Mouse (Mus musculus): Measurements from ENCODE around the gene Aldh2.
"Not testable (repeated sequence)": the region's sequence is repeated elsewhere in the genome, so short reads cannot be mapped to it uniquely, and the experiment has no call there.

The Aldh2 gene

DNA sequence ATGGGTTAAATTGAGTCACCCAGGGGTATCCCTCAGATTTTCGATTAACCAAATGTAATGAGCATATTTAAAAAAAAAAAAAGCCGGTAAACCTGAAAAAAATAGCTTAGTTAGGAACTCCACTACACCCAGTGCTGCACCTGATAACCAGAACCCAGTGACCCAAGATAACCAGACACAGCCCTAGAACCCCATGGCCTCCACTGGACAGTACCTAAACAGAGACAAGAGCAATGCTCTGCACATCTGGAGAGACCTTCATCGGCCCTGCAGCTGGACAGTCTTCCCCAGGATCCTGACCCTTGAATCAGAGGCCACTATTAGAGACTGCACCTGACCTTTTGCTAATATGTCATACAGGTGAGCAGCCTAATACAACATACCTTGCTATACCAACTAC lies 46.5 kb downstream of the Aldh2 start:
- no peak for DNase-seq (ENCODE audit: low spot score)

DNA sequence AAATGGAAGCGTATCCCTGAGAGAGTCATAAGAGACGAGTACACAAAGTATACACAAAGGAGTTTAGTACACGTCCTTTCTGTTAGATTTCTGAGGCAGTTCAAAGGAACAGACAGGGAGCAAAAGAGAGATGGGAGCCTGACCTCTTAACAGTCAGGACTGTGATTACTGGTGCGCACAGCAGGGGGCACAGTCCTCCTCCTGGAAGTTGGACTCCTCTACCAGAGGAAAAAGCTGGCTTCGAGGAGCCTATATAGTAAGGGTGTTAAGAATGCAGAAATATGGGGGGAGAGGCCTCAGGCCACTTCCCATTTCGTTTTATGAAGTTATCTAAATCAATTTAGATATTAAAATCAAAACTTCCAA lies 47.1 kb downstream of the Aldh2 start:
- peak; percentile 73 for DNase-seq (ENCODE audit: low spot score)

GRCm38 (mm10) chr5:121545793-121546529 lies 47.7 kb downstream of the Aldh2 start, which contains the start of gene Mapkapk5:
Gene Mapkapk5 (minus strand): TSS chr5:121545905.
- peak; percentile 97 for DNase-seq (ENCODE audit: low spot score)

DNA sequence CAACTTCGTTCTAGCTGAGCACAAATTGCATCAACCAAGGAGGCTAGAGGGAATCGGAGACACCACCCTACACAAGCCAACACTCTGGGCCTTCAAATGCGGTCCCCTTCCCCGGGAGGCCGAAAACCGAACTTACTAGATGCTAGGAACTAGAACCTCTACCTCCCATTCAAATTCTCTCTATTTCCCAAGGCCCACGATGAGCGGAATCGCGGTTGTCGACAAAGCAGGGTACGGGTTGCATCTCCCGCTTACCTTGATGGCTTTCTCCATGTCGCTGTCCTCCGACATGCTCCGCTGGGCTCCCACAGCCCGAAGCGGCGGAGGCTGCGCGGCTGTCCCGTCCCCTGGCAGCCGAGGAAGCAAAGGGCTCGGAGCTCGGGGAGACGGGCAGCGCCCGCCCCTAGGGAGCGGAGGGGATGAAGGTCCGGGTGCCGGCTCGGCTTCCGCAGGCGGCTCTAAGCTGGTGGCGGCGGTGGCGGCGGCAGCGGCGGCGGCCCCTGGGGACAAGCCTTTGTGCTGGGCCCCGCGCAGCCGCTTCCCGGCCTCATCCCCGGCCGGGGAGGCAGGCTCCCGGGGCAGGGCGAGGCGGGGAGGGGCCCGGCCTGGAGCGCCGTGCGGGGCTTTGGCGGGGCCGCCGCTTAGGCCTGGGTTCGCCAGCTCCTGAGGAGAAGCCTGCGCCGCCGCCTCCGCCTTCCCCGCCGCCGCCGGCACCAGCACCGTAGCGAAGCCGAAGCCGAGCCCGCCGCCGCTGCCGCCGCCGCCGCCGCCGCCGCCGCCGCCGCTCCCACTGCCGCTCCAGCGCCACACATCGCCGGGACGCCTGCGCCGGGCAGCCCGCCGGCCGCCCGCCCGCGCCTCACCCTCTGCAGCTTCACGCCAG lies 48.5 kb downstream of the Aldh2 start, which contains the start of the genes Adam1a and Gm42878:
TSS of gene Adam1a (minus strand) at position 573 of the 883 bp plus-strand sequence.
TSS of gene Gm42878 (minus strand) at position 573 of the 883 bp plus-strand sequence.
- no peak for DNase-seq (ENCODE audit: low spot score)

DNA sequence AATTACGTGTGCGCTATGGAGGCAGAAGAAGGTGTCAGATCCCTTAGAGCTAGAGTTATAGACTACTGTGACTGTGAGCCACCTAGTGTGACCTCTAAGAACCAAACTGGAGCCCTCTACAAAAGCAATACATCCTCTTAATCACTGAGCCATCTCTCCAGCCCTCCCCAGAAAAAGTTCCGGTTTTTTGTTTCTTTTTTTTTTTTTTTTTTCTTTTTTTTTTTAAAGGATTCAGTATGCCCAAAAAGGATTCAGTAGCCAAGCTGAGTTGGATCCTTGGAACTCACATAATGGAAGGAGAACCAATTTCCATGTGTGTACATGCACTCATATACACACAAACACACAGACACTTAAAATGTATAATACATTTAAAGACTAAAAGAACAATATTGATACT lies 50.3 kb downstream of the Aldh2 start:
- no peak for DNase-seq (ENCODE audit: low spot score)

- DNase-seq (ENCODE audit: low spot score): no peak
Observed at GRCm38 (mm10) chr5:121541235-121541634, 52.4 kb downstream of the Aldh2 start.

- DNase-seq (ENCODE audit: low spot score): no peak
Observed at GRCm38 (mm10) chr5:121540066-121540465, 53.6 kb downstream of the Aldh2 start.

DNA sequence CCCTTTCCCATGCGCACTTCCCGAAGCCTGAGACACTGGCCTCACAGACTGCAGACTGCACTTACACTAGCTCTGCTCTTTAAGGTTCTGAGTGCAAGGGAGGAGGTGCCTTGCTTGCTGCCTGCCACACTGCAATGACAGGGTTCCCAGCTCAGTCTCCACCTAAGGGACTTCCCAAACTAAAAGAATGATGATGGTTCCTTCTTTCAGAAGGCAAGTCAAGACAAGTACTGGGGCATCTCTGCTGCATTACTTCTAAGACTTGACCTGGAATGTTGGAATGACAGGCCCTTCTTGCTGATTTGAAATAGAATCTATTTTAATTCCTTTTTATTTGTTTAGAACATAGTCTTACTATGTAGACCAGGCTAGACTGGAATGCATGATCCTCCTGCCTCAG lies 56.0 kb downstream of the Aldh2 start:
- DNase-seq (ENCODE audit: low spot score): no peak

DNA sequence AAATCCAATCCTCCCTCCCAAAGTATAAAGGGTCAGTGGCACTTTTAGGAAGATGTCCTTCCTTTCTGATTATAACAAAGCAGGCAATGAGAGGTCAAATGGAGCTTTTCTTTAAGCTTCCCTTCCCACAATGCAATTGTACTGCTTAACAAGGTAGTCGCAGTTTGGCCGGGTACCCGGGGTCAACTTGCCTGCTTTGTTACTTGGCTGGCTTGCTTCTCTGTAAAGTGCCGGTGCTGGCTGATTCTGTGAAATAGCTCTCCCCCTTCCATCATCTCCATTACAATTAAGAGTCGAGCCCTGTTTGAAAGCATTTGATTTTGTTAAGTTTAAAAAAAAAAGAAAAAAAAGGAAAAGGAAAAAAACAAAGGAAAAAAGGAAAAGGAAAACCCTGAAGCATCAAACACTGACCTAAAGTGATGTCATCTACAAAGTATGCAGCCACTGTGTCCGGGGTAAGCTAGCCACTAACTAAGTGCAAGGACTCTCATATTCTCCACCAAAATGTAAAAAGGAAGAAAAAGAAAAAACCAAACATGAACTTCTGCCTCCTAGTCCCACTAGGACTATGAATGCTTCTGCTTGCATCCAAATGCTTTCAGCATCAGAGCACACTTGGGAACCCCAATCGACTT lies 56.6 kb downstream of the Aldh2 start:
- DNase-seq (ENCODE audit: low spot score): no peak

DNA sequence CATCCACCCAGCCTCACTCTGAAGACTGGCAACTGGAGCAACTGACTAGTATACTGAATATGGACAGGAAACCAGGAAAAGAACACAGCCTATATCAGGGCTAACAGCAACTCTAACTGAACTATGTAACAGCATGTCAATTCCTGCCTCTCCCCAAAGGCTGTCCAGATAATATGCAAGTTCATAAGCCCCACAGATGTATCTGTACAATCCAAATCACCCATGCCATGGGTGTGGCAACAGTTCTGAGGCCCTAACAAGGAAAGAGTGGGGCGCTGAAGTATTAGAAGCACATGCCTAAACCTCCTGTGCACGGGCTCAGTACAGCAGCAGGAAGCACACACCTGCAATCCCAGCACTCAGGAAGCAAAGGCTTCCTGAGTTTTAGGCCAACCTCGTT lies 58.5 kb downstream of the Aldh2 start:
- no peak for DNase-seq (ENCODE audit: low spot score)

DNA sequence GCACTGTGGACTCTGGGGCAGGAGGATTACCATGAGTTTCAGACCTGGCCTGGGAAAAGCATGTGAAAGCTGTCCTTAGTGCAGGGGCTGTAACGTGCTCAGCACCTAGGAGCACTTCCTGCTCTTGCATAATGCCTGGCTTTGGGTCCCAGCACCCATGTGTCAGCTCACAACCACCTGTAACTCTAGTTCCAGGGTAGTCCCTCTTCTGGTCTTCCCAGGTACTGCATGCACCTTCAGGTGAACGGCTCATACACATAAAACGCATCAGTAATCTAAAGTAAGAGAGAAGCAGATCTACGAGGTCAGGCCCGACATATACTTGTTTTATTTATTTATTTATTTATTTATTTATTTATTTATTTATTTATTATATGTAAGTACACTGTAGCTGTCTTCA lies 59.1 kb downstream of the Aldh2 start:
- no peak for DNase-seq (ENCODE audit: low spot score)

DNA sequence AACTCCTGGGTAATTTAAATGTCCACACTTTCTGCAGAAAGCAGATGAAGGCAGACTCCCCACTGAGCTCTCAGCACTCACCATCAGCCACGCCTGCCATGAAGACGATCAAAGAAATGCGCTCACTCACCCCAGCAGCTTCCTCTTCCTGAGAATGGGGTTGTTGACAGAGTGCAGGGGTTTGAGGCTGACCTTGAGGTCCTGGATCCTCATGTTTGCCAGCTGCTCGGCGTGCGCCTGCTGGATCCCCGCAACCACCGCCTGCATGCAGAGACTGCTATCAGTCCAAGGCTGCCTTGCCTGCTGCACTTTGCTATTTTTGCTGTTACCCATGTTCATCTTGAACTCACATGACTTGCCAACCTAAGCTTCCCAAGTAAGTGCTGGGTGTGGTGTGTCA lies 66.7 kb downstream of the Aldh2 start:
- peak; percentile 27 for DNase-seq (ENCODE audit: low spot score)

- DNase-seq (ENCODE audit: low spot score): no peak
Observed at GRCm38 (mm10) chr5:121526526-121526925, 67.1 kb downstream of the Aldh2 start.

DNA sequence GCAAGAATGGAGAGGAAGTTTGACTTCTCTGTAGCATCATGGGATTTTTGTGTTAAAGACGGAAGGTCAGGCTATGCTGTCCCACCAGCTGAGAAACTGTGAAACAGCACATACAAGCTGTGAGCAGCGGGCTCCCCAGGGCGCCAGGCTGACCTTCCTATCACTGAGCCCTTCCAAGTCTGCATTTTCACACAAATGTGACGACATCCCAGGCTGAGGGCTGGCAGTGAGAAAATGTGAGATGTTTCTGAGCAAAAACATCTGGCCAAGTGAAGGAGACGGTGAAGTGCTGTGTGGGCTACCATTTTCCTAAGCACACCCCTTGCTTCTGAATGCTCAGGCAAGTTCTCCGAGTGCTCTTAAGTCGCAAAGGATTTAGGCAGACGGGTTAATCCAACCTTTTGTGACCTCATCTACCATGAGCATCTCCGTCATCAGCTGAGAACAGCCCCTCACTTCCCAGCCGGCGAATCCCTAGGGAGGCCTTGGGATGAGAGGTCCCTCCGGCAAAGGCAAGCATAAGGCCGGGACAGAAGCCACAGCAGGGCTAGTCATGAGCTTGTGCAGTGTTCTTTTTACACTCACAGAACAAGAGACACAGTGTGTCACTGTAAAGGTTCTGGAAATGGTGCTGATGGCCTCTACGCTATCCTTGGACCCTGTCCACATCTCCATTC lies 67.7 kb downstream of the Aldh2 start:
- no peak for DNase-seq (ENCODE audit: low spot score)

DNA sequence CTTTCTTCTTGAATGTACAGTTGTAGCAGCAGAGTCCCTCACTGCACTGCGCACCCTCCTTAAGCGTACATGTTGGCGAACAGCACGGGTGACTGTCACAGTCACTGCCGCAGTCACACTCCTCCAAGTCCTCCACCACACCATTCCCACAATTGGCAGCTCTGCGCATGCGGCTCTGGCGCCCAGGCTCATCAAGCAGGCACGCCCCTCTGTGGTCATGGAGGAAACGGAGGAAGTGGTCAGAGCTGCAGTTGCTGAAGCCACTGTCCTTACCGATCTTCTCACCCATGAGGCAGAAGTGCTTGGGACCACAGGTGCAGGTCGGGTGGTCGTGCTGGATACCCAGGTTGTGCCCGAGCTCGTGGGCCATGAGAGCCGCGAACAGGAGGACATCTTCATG lies 73.9 kb downstream of the Aldh2 start:
- not testable (repeated sequence) for DNase-seq (ENCODE audit: low spot score)

DNA sequence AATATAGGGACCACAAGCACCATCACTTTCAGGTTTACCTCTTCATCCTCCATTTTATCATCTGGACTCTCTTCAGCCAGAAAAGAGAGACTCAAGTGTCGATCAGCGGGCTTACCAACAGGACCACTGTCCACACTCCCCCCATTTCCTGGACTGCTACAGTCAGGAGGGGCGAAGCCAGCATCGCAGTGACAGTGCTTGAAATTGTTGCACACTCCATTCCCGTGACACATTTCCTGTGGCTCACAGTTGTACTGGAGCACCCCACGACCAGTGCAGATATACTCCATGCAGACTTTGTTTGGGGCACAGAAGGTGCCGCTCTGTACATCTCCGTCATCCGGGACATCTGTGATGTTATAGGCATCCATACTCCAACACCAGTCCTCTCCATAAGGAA lies 74.6 kb downstream of the Aldh2 start:
- DNase-seq (ENCODE audit: low spot score): no peak

Data from embryo, embryonic 10 days (tissue).